Mouse (Mus musculus): ENCODE results near the gene Rsph1.

GRCm38 (mm10) chr17:31226931-31227330 is 50.3 kb downstream of the Rsph1 start:
- TF ChIP-seq CTCF (IDR thresholded peaks at IDR 0.05; ENCODE audit: low read depth, low read length) (no peak), POLR2A (IDR thresholded peaks at IDR 0.05; ENCODE audit: borderline replicate concordance, low read depth, low read length) (no peak)
